Mouse (Mus musculus) midbrain, postnatal 0 days (tissue): ENCODE data around the gene Nrtn. TPM values are rescaled to one million over a fixed set of nuclear protein-coding genes. Genes with fewer than 3 reads are reported as not detected.

Experiments used
- ATAC-seq: fragments of 200-750 bp; cut with Nextera tagmentation; 2 replicates; pipeline ENCODE4 v1.8.0; 2017; ENCODE audit warnings: moderate number of reproducible peaks, mild to moderate bottlenecking, moderate TSS enrichment, moderate library complexity; ENCODE audit not compliant: low FRiP score
- DNase-seq: peaks from one replicate; pipeline ENCODE4 v3.0.0-alpha.2; 2015; ENCODE audit warnings: low spot score
- H3K27ac ChIP-seq: fragments of 300-500 bp; sonication (generic); 2 replicates; pipeline ENCODE4 v1.5.1; 2014; ENCODE audit warnings: low read depth, mild to moderate bottlenecking, low read length, mixed read lengths
- H3K27me3 ChIP-seq: fragments of 300-500 bp; sonication (generic); 2 replicates; pipeline ENCODE4 v1.6.1; 2014; ENCODE audit warnings: low read length, control low read depth, mixed read lengths; ENCODE audit not compliant: insufficient read depth
- H3K36me3 ChIP-seq: fragments of 300-500 bp; sonication (generic); 2 replicates; pipeline ENCODE4 v1.6.1; 2014; ENCODE audit warnings: low read length, control low read depth, mixed read lengths; ENCODE audit not compliant: insufficient read depth
- H3K4me1 ChIP-seq: fragments of 300-500 bp; sonication (generic); 2 replicates; pipeline ENCODE4 v1.6.1; 2014; ENCODE audit warnings: mild to moderate bottlenecking, control low read depth, antibody characterized with exemption, low read length, mixed read lengths; ENCODE audit not compliant: insufficient read depth
- H3K4me2 ChIP-seq: fragments of 300-500 bp; sonication (generic); 2 replicates; pipeline ENCODE4 v1.6.1; 2014; ENCODE audit warnings: low read depth, mild to moderate bottlenecking, low read length, mixed read lengths; ENCODE audit not compliant: poor library complexity, severe bottlenecking
- H3K4me3 ChIP-seq: fragments of 300-500 bp; sonication (generic); 2 replicates; pipeline ENCODE4 v1.5.1; 2014; ENCODE audit warnings: low read depth, mild to moderate bottlenecking, low read length, moderate library complexity
- H3K9ac ChIP-seq: fragments of 300-500 bp; sonication (generic); replicated peaks from 2 replicates; pipeline ENCODE4 v1.6.1; 2014; ENCODE audit warnings: mild to moderate bottlenecking, low read length, moderate library complexity, mixed read lengths; ENCODE audit not compliant: poor library complexity, severe bottlenecking
- H3K9me3 ChIP-seq: fragments of 300-500 bp; sonication (generic); 2 replicates; pipeline ENCODE4 v1.6.1; 2016; ENCODE audit warnings: low read length, control low read depth
- CTCF ChIP-seq: IDR thresholded peaks from 2 replicates; pipeline ENCODE4 v1.5.1; 2016; ENCODE audit warnings: antibody characterized with exemption, mild to moderate bottlenecking
- WGBS: fragments of 180-500 bp; shearing (Covaris S2); extraction: QIAGEN DNeasy Blood & Tissue Kit; methylation state at CpG from one replicate; pipeline ENCODE4 v1.1.7; 2014; 5-methylcytosine and 5-hydroxymethylcytosine counted together
- polyA plus RNA-seq: library from polyadenylated mRNA; unstranded; fragments of >200 nt; fragmentation: Nextera tagmentation; extraction: Ambion mirVana; gene quantifications from 2 replicates; pipeline ENCODE4 v1.2.1, GENCODE M21; 2015
- total RNA-seq: library from RNA; depleted of rRNA; stranded (reverse); fragments of >200 nt; gene quantifications from 2 replicates; pipeline ENCODE4 v1.2.3, GENCODE M21; 2014

Gene Nrtn
- total and polyA plus RNA-seq, 2 experiments from 2014 or later: 7.4 to 12.5 TPM

DNA sequence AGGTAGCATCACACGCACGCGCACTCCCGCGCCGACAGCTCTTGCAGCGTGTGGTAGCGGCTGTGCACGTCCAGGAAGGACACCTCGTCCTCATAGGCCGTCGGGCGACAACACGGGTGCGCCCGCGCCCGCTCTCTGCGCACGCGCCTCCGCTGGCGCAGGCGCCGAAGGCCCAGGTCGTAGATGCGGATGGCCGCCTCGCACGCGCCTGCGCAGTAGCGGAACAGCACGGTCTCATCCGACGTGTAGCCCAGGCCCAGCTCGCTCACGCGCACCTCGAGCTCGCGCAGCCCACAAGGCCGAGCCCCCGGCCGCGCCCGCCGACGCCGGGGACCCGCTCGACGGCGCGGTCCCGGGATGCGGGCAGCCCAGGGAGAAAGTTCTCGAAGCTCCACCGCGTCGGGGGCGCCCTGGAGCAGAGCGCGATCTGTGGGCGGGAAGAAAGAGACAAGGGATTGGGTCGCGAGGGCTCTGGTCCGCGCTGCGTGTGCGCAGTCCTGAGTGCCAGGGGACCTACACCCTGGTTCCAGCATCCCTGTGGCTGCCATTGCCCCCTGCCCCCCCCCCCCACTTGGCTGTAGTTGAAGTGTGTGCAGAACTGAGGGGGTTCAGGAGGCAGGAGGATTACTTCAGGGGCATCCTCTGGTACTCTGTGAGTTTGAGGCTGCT, 5.8 kb downstream of the Nrtn start:
- Histone ChIP-seq H3K36me3 (no peaks in the 10 kb centered on the region), H3K27ac (no peak overlapping the region), H3K27me3 (peaks cover 38% of the 10 kb centered on the region), H3K4me1 (no peaks in the 10 kb centered on the region), H3K9me3 (no peaks in the 10 kb centered on the region), H3K4me2 (peak overlapping the region; percentile 37), H3K4me3 (peak overlapping the region; percentile 31), H3K9ac (no peak overlapping the region; the same call in 1 of the 2 replicates)
- ATAC-seq (peak; percentile 76), DNase-seq (peak; percentile 81)
- TF ChIP-seq CTCF: no peak
- WGBS: 21% methylated on average over 58 of the region's 71 CpGs

DNA sequence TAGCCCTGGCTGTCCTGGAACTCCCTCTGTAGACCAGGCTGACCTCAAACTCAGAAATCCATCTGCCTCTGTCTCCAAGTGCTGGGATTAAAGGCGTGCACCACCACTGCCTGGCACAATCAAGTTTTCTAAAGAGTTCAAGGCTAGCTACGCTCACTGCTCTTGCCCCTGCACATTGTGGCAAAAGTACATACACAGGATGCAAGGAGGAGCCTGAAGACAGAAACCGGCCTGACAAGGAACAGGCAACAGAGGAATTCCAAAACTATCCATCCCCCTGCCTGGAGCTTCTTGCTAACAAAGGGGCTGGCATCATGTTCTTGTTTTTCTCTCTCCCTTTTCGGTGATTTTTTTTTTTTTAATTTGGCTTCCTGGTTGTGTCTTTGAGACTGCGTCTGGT, 13.2 kb downstream of the Nrtn start:
- Histone ChIP-seq H3K36me3 (no peaks in the 10 kb centered on the region), H3K4me3 (no peak overlapping the region), H3K27ac (no peak overlapping the region), H3K27me3 (no peaks in the 10 kb centered on the region), H3K4me1 (no peaks in the 10 kb centered on the region), H3K4me2 (no peak overlapping the region), H3K9me3 (no peaks in the 10 kb centered on the region), H3K9ac (no peak overlapping the region)
- TF ChIP-seq CTCF: no peak
- ATAC-seq (no peak), DNase-seq (no peak)
- 65% methylated on average over 5 of the region's 5 CpGs for WGBS

DNA sequence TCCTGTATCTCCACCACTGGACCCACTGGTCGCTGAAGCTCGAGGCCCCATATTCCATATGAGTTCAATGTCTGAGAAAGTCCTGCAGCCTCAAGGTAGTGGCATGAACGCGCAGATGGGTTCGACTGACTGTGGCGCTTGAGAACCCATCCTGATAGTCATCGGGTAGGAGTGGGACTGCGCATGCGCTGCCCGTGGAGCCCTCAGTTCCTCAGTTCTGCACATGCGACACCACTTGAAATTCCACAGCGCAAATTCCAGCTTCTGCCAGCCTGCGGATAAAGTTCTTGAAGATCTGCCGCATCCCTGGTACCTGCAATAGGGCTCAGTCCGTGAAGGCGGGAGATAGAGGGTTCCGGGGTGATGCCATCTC, 16.6 kb downstream of the Nrtn start:
- WGBS: 82% methylated on average over 17 of the region's 17 CpGs
- TF ChIP-seq CTCF: no peak
- no peaks in the 10 kb centered on the region for H3K36me3 ChIP-seq
- DNase-seq (no peak), ATAC-seq (no peak)
- H3K27me3 ChIP-seq: no peaks in the 10 kb centered on the region
- H3K4me2 ChIP-seq: no peak overlapping the region
- no peak overlapping the region for H3K9ac ChIP-seq
- H3K4me3 ChIP-seq: no peak overlapping the region
- no peaks in the 10 kb centered on the region for H3K4me1 ChIP-seq
- no peaks in the 10 kb centered on the region for H3K9me3 ChIP-seq
- H3K27ac ChIP-seq: no peak overlapping the region

DNA sequence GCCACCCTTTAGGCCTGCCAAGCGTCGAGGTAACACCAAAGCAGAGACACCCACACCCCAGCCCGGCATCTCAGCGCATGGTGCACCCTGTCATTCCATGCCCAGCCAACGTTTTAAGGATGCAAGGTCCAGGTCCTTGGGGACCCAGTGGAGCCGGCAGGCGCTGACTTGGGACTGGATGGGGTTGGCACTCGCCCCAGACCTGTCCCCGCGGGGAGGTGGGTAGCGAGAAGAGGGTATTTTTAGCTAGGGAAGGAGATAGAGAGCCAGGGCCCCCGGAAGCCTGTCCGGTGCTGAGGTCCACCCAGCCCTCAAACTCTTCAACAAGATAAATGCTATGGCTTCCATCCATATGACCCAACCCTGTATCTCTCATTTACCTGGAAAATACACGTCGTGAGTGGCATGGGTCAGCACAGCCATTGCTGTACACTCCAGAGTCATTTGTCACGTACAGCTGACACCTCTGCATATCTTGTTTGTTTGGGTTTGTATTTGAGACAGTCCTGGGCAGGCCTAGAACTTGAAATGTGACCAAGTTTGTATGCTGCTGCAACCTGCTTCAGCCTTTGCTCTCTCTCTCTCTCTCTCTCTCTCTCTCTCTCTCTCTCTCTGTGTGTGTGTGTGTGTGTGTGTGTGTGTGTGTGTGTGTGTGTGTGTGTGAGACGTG, 17.1 kb downstream of the Nrtn start:
- WGBS: 83% methylated on average over 17 of the region's 17 CpGs
- Histone ChIP-seq H3K4me2 (no peak overlapping the region), H3K4me3 (no peak overlapping the region), H3K36me3 (no peaks in the 10 kb centered on the region), H3K27me3 (no peaks in the 10 kb centered on the region), H3K9ac (no peak overlapping the region), H3K4me1 (no peaks in the 10 kb centered on the region), H3K9me3 (no peaks in the 10 kb centered on the region), H3K27ac (no peak overlapping the region)
- ATAC-seq: no peak
- no peak for DNase-seq
- no peak for TF ChIP-seq CTCF

DNA sequence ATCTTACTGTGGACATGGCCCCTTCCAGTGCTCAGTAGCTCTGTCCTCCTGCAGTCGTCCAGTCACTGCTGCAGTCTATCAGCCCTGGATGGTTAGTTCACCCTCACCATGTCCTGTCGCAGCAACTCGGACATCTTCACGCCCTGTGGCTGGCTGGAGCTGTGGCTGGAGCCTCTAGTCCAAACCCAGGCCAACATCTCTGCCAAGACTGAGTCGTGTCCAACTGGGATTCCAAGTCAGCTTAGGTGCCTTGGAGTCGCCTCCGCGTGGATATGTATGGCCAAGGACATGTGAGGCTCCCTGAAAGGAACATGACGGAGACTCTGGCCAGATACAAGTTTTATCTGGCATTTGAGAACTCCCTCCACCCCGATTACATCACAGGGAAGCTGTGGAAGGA, 19.1 kb downstream of the Nrtn start:
- ATAC-seq: no peak
- WGBS: 79% methylated on average over 10 of the region's 10 CpGs
- DNase-seq: no peak
- TF ChIP-seq CTCF: no peak
- Histone ChIP-seq H3K4me3 (no peak overlapping the region), H3K9ac (no peak overlapping the region), H3K27me3 (no peaks in the 10 kb centered on the region), H3K4me2 (no peak overlapping the region), H3K9me3 (no peaks in the 10 kb centered on the region), H3K36me3 (no peaks in the 10 kb centered on the region), H3K4me1 (no peaks in the 10 kb centered on the region), H3K27ac (no peak overlapping the region)

DNA sequence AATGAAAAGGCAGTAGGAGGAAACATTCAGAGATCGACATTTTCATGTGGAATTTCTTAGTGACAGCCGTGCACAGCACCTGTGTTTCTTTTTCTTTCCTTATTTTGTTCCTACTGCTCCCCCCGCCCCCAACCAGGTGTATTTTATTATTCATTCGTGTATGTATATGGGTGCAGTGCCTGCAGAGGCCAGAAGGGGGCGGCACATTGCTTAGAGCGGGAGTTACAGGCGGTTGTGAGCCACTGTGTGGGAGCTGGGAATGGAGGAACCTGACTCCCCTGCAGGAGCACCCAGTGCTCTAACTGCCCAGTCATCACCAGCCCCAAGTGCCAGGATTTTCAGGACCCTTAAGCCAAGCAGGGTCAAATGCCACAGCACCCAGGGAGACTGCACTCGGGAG, 20.8 kb downstream of the Nrtn start:
- WGBS: 49% methylated on average over 8 of the region's 8 CpGs
- Histone ChIP-seq H3K4me3 (no peak overlapping the region), H3K9ac (no peak overlapping the region), H3K4me2 (no peak overlapping the region), H3K27ac (no peak overlapping the region), H3K27me3 (no peaks in the 10 kb centered on the region), H3K36me3 (no peaks in the 10 kb centered on the region), H3K9me3 (no peaks in the 10 kb centered on the region), H3K4me1 (no peaks in the 10 kb centered on the region)
- DNase-seq (no peak), ATAC-seq (no peak)
- peak; percentile 36 for TF ChIP-seq CTCF
